ENCODE assay signal across 7 mouse cellular contexts in genomic region chr2:161470025-161470424, GRCm38 (mm10).
DNase-seq lines count a peak whose midpoint lies in the region; ATAC-seq and TF ChIP-seq lines count a peak whose summit lies in the region.

No protein-coding gene starts in this region.

- peak; percentile 82 for TF ChIP-seq CTCF in kidney, postnatal 0 days (IDR thresholded peaks at IDR 0.05; ENCODE audit: low read depth)
- TF ChIP-seq CTCF in Patski (IDR thresholded peaks at IDR 0.05) = peak; percentile 53

- no peaks in the 10 kb centered on the region for H3K9me3 ChIP-seq in kidney, postnatal 0 days (replicated peaks; ENCODE audit: low read length)

- CTCF ChIA-PET in Patski (lab: Charles Lee) = interaction anchor here (0.8 to 2.0 kb wide), 4 partner anchors 102 to 1189 kb away, joined by 3 to 5 read pairs (median 3); no protein-coding TSS in a partner anchor

- H3K36me3 ChIP-seq in kidney, postnatal 0 days (ENCODE audit: insufficient read depth, low read length) = no peaks in the 10 kb centered on the region

- POLR2A ChIA-PET in Patski (lab: Charles Lee) = no interaction called here

- H3K4me3 ChIP-seq in kidney, postnatal 0 days (replicated peaks; ENCODE audit: low read depth, low read length) = no peak overlapping the region

- peak; percentile 70 for DNase-seq in kidney, postnatal 0 days (ENCODE audit: low spot score)
- no peak for DNase-seq in kidney, adult 11 months
- DNase-seq in Patski (ENCODE audit: low read depth, low spot score) = no peak
- peak; percentile 25 for DNase-seq in cerebellum, adult 9-11 months
- peak; percentile 25 for DNase-seq in layer of hippocampus, adult 9-10 months (ENCODE audit: low spot score)
- DNase-seq in thymus, adult 18-20 months = no peak

- no peaks in the 10 kb centered on the region for H3K27me3 ChIP-seq in kidney, postnatal 0 days (ENCODE audit: insufficient read depth, low read length)
- H3K27me3 ChIP-seq in Patski = no peaks in the 10 kb centered on the region

- H3K27ac ChIP-seq in kidney, postnatal 0 days = no peak overlapping the region

- in situ Hi-C loops in Patski (cut with MboI; ENCODE audit: low pct_unique_long_range_greater_than_20kb) = no loop called here

- 22% methylated on average over 2 of the region's 2 CpGs for WGBS in kidney, postnatal 0 days

- ATAC-seq in kidney, postnatal 0 days (replicated peaks; ENCODE audit: low FRiP score, low read depth) = no peak
- no peak for ATAC-seq in Patski
- ATAC-seq in activated CD4-positive, CD25-positive, alpha-beta regulatory T cell, adult 4 months = no peak

- H3K4me2 ChIP-seq in kidney, postnatal 0 days (ENCODE audit: low read length) = no peak overlapping the region

- no peak overlapping the region for H3K9ac ChIP-seq in kidney, postnatal 0 days (ENCODE audit: low read depth, low read length)

- no peaks in the 10 kb centered on the region for H3K4me1 ChIP-seq in kidney, postnatal 0 days (replicated peaks; ENCODE audit: insufficient read depth, low read length)

Comparison
In these comparisons a context has a peak if more than half of its experiments do, and no peak if none do; other contexts are left out.
1. DNase-seq: peak in kidney, postnatal 0 days (single experiment), cerebellum, adult 9-11 months (single experiment) and layer of hippocampus, adult 9-10 months (single experiment); none in kidney, adult 11 months (single experiment), Patski (single experiment) and thymus, adult 18-20 months (0 of 2).